Mouse (Mus musculus) stomach, embryonic 14.5 days (tissue): ENCODE measurements at regions not wholly inside any gene's neighbourhood (a gene's known extent, or its start where the extent isn't known, plus 50 kb on each side); places are given as distances from the start of the nearest gene placed in this dataset.

Experiments used
- ATAC-seq: fragments of 200-750 bp; cut with Nextera tagmentation; 2 replicates; pipeline ENCODE4 v1.8.0; 2017; ENCODE audit warnings: low read depth, moderate TSS enrichment; ENCODE audit not compliant: insufficient number of reproducible peaks, insufficient read depth, low FRiP score
- H3K27ac ChIP-seq: fragments of 300-500 bp; sonication (generic); 2 replicates; pipeline ENCODE4 v1.5.1; 2014; ENCODE audit warnings: mild to moderate bottlenecking, low read length, moderate library complexity, mixed read lengths
- H3K27me3 ChIP-seq: fragments of 300-500 bp; sonication (generic); 2 replicates; pipeline ENCODE4 v1.6.1; 2014; ENCODE audit warnings: low read length, control low read depth, mixed read lengths; ENCODE audit not compliant: control insufficient read depth, insufficient read depth
- H3K36me3 ChIP-seq: fragments of 300-500 bp; sonication (generic); 2 replicates; pipeline ENCODE4 v1.6.1; 2014; ENCODE audit warnings: mild to moderate bottlenecking, control low read depth, low read length, moderate library complexity, mixed read lengths; ENCODE audit not compliant: control insufficient read depth, insufficient read depth
- H3K4me1 ChIP-seq: fragments of 300-500 bp; sonication (generic); 2 replicates; pipeline ENCODE4 v1.6.1; 2014; ENCODE audit warnings: low read length, control low read depth, mixed read lengths; ENCODE audit not compliant: control insufficient read depth, insufficient read depth
- H3K4me2 ChIP-seq: fragments of 300-500 bp; sonication (generic); replicated peaks from 2 replicates; pipeline ENCODE4 v1.6.1; 2014; ENCODE audit warnings: low read depth, low read length, control low read depth
- H3K4me3 ChIP-seq: fragments of 300-500 bp; sonication (generic); 2 replicates; pipeline ENCODE4 v1.5.1; 2014; ENCODE audit warnings: low read depth, low read length, control low read depth
- H3K9ac ChIP-seq: fragments of 300-500 bp; sonication (generic); replicated peaks from 2 replicates; pipeline ENCODE4 v1.6.1; 2014; ENCODE audit warnings: low read depth, mild to moderate bottlenecking, control low read depth, low read length, moderate library complexity, mixed read lengths
- H3K9me3 ChIP-seq: fragments of 300-500 bp; sonication (generic); 2 replicates; pipeline ENCODE4 v1.6.1; 2016; ENCODE audit warnings: low read depth, low read length, control low read depth; ENCODE audit not compliant: control insufficient read depth
- WGBS: fragments of 180-500 bp; shearing (Covaris S2); extraction: QIAGEN DNeasy Blood & Tissue Kit; methylation state at CpG from one replicate; pipeline ENCODE4 v1.1.7; 2014; 5-methylcytosine and 5-hydroxymethylcytosine counted together

DNA sequence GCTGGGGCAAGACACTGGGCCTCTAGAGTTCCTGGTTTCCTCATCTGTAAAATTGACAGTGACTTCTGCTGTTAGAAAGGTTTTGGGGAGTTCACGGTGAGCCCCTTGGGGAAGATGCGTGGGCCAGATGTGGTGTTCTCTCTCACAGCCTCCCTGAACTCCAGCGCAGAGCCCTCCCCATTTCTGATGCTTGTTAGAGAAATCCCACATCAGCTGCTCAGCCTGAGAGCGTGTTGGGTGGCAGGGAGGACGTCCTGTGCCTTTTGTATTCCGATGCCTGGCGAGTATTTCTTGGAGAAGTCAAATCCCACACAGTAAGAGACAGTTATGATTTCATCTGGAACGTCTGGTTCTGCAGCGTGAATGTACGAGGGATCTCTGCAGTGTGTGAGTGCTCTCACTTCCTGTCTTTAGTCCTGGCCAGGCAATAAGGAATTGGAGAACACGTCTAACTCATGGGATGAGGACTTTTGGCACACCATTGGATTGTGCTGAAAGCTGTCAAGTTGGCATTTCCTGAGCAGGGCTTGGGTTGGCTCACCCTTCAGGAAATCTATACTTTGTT, 110.8 kb upstream of the Prickle1 start:
- no peak for ATAC-seq
- H3K9ac ChIP-seq: no peak overlapping the region

DNA sequence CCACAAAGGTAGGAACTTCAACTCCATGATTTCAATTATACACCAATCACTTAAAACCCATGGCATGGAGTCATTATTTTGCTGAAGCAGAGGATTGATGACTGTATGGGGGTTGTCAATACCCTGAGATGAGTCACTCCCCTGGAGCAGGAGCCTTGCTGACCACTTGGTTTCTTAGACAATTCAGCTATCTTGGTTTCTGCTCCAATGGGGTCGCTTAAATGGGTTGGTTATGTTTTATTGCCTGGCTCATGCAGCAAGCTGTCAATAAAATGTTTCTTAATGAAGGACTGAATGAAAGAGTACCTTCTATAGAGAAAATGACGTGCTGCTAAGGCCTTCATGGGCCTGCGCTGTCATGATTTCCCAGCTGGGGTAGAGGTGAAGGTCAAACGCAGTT, 110.0 kb upstream of the Prickle1 start:
- ATAC-seq: no peak
- 75% methylated on average over 4 of the region's 4 CpGs for WGBS
- H3K4me3 ChIP-seq: no peak overlapping the region
- H3K36me3 ChIP-seq: no peaks in the 10 kb centered on the region
- H3K27me3 ChIP-seq: no peaks in the 10 kb centered on the region
- H3K9ac ChIP-seq: no peak overlapping the region
- no peak overlapping the region for H3K27ac ChIP-seq
- no peaks in the 10 kb centered on the region for H3K9me3 ChIP-seq
- H3K4me2 ChIP-seq: no peak overlapping the region
- peaks cover 2% of the 10 kb centered on the region; the same call in 1 of the 2 replicates for H3K4me1 ChIP-seq

More for the DNA sequence above, 110.8 kb upstream of the Prickle1 start:
- H3K36me3 ChIP-seq: no peaks in the 10 kb centered on the region
- no peaks in the 10 kb centered on the region for H3K9me3 ChIP-seq
- H3K4me1 ChIP-seq: peaks cover 2% of the 10 kb centered on the region; the same call in 1 of the 2 replicates
- WGBS: 66% methylated on average over 11 of the region's 11 CpGs
- H3K27me3 ChIP-seq: no peaks in the 10 kb centered on the region
- H3K4me3 ChIP-seq: no peak overlapping the region
- no peak overlapping the region for H3K27ac ChIP-seq
- no peak overlapping the region for H3K4me2 ChIP-seq

- no peaks in the 10 kb centered on the region for H3K36me3 ChIP-seq
- no peak overlapping the region for H3K9ac ChIP-seq
- H3K27ac ChIP-seq: no peak overlapping the region
- ATAC-seq: no peak
- no peaks in the 10 kb centered on the region for H3K9me3 ChIP-seq
- H3K27me3 ChIP-seq: no peaks in the 10 kb centered on the region
- H3K4me2 ChIP-seq: no peak overlapping the region
- peaks cover 2% of the 10 kb centered on the region; the same call in 1 of the 2 replicates for H3K4me1 ChIP-seq
- H3K4me3 ChIP-seq: no peak overlapping the region
- 86% methylated on average over 1 of the region's 1 CpGs for WGBS
Measured at GRCm38 (mm10) chr15:93705109-93705508, 109.4 kb upstream of the Prickle1 start.

DNA sequence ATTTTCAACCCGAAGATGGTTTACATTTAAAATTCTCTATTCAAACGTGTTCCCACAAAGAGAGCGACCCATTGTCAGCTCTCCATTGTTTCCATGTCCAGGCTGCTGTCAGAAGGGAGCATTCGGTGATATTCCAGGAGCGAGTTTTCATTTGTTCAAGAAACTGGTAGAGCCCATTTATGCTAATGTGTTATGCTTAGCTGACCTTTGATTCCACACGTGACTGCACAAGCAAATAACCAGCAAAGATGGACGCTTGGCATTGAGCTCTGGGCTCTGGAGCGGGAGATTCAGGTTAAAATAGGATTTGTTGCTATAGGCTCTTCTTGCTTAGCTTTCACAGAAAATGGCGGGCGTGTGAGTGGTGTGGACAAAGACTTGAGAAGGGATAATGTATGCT, 105.3 kb upstream of the Prickle1 start:
- Histone ChIP-seq H3K9me3 (no peaks in the 10 kb centered on the region), H3K36me3 (no peaks in the 10 kb centered on the region), H3K9ac (no peak overlapping the region), H3K4me3 (no peak overlapping the region), H3K27me3 (no peaks in the 10 kb centered on the region), H3K4me1 (no peaks in the 10 kb centered on the region; the same call in 1 of the 2 replicates), H3K4me2 (no peak overlapping the region), H3K27ac (no peak overlapping the region)
- no peak for ATAC-seq
- 87% methylated on average over 10 of the region's 10 CpGs for WGBS

DNA sequence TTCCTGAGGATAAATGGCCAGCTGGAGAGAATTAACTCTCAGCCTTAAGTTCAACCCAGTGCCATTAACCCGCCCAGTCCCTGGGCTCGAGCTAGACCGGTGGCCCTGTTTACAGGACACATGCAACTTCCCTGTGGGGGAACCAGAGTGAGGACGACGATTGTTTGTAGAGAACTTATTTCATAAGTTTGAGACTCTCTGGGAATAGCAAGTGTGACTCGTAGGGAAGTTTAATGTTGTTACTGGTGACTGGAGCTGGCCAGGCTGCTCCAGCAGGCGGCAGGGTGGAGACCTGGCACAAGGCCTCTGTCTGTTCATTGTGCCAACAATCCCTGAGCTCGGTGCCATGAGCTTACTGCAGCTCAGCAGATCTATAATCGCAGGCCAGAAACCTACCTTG, 104.3 kb upstream of the Prickle1 start:
- no peaks in the 10 kb centered on the region for H3K27me3 ChIP-seq
- H3K9ac ChIP-seq: no peak overlapping the region
- no peak for ATAC-seq
- no peak overlapping the region for H3K27ac ChIP-seq
- no peak overlapping the region for H3K4me3 ChIP-seq
- no peaks in the 10 kb centered on the region for H3K36me3 ChIP-seq
- no peaks in the 10 kb centered on the region; the same call in 1 of the 2 replicates for H3K4me1 ChIP-seq
- WGBS: 56% methylated on average over 9 of the region's 9 CpGs
- no peaks in the 10 kb centered on the region for H3K9me3 ChIP-seq
- no peak overlapping the region for H3K4me2 ChIP-seq

DNA sequence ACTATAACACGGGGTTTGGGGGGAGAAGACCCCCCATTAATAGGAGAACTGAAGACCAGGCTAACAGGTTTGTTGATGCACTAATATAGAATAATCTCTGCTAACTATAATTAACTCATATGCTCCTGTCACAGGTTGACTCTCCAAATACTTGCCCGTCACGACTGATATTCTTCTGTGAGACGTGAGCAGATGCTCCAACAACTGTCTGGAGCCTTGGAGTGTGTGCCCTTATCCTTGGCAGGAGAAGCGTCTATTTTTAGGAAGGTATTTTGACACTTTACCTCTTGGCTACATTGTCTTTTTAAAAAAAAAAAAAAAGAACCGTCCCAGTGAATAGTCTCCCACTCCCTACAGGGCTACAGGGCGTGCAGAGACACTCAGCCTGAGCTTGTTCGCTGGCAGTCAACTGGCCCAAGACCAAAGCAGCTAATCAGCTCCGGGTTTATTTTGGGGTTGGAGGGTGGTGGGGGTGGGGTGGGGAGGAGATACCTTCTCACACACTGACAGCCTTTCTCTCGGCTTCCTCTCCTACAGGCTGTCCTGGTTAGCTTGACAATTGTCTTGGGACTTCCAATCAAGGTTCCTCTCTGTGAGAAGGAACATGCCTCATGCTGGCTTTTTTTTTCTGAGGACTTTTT, 102.6 kb upstream of the Prickle1 start:
- 36% methylated on average over 10 of the region's 10 CpGs for WGBS

DNA sequence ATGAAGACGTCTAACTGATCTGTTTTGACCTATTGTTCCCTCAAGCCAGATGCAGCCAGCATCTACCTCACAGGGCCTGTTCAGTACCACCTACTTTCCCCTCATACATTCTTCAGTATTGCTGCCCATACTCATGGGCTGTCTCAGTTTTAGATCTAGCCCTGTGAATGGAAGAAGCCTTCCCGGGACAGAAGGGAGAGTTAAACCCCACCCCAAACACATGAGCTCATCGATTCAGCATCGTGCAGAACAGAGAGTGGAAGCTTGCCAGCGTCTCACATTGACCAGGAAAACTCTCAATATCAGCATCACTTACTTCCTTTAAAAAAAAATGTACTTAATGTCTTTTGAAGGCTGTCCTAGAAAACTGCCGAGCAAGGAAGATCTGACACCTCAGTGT, 95.0 kb upstream of the Prickle1 start:
- H3K9me3 ChIP-seq: no peaks in the 10 kb centered on the region
- no peak overlapping the region for H3K27ac ChIP-seq
- H3K4me3 ChIP-seq: no peak overlapping the region
- H3K4me1 ChIP-seq: 0 out of 2 replicates have a peak, but pooled peaks cover 2% of the 10 kb centered on the region
- no peaks in the 10 kb centered on the region for H3K36me3 ChIP-seq
- 62% methylated on average over 6 of the region's 6 CpGs for WGBS
- no peak for ATAC-seq
- H3K4me2 ChIP-seq: no peak overlapping the region
- H3K9ac ChIP-seq: no peak overlapping the region
- no peaks in the 10 kb centered on the region for H3K27me3 ChIP-seq

More for the DNA sequence above, 102.6 kb upstream of the Prickle1 start:
- no peak for ATAC-seq
- Histone ChIP-seq H3K4me3 (no peak overlapping the region), H3K9me3 (no peaks in the 10 kb centered on the region), H3K27me3 (no peaks in the 10 kb centered on the region), H3K9ac (no peak overlapping the region), H3K4me2 (no peak overlapping the region), H3K4me1 (no peaks in the 10 kb centered on the region; the same call in 1 of the 2 replicates), H3K36me3 (no peaks in the 10 kb centered on the region), H3K27ac (no peak overlapping the region)

DNA sequence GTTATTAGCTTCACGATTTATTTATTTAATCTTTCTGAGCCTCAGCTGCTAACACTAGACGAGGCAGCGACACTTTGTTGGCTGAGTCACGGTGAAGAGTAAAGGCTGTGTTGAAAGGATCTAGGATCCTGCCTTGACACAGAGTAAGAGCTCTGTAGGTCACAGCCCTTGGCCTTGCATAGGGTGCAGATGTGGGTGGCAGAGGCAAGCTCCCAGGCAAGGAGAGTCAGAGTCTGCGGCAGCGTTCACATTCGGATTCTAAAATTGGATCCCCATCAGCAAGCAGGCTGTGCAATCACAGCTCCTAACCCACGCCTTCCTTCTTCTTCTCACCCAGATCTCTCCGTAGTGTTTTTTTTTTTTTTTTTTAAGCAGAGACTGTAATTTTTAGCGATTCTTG, 94.3 kb upstream of the Prickle1 start:
- Histone ChIP-seq H3K27me3 (no peaks in the 10 kb centered on the region), H3K4me2 (no peak overlapping the region), H3K4me3 (no peak overlapping the region), H3K4me1 (0 out of 2 replicates have a peak, but pooled peaks cover 2% of the 10 kb centered on the region), H3K9me3 (no peaks in the 10 kb centered on the region), H3K27ac (no peak overlapping the region), H3K36me3 (no peaks in the 10 kb centered on the region), H3K9ac (no peak overlapping the region)
- WGBS: 78% methylated on average over 10 of the region's 10 CpGs
- ATAC-seq: no peak
